Comparison of ENCODE assay signal across 16 mouse cellular contexts in the genomic region with DNA sequence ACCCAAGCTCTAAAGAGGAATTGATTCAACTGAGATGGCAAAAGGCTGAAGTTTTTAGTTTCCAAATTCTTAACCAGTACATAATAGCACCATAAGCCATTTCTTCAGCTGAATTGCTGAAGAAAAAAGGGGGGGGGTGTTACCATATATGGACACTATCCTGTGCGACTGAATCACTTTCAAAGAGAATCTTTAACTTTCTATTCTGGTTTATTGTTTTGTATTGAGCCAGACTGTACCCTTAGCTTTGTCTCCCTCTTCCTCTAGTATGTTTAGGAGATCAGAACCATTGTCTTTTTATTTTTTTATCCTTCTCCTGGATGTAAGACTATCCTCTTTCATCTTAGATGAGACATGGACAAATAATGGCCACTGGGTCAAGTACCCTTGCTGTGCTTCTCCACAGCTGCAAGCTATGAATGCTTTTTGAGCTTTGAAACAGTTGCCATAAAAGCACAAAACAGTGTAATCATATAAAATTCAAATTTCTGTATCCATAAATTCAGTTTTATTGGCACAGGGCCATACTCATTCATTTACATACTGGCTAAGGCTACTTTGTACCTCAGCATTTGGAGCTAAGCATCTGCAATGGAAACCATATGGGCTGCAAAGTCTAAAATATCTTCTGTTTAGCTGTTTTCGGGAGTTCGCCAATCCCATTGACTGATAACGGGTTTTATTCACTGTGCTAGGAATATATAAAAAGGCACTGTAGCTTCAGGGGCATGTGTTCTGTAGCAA.
A peak's percentile ranks its signal among the peaks of the same experiment; 100 is the strongest.
DNase-seq lines count a peak whose midpoint lies in the region; ATAC-seq and TF ChIP-seq lines count a peak whose summit lies in the region.
"Had no signal": no experiment of that assay in that cellular context is flagged by ENCODE, and none has a peak within 500 bp of the region (broad histone marks: within the 10 kb centered on the region; RNA-seq: fewer than 3 reads in every experiment).

No protein-coding gene starts in this region.

- H3K9me3 ChIP-seq in limb, embryonic 14.5 days (ENCODE audit: control insufficient read depth, low read length): no peaks in the 10 kb centered on the region
- no peaks in the 10 kb centered on the region for H3K9me3 ChIP-seq in limb, embryonic 10.5 days (replicated peaks)
- no peaks in the 10 kb centered on the region for H3K9me3 ChIP-seq in forebrain, embryonic 16.5 days (ENCODE audit: control insufficient read depth, low read length)
- H3K9me3 ChIP-seq: liver, embryonic 13.5 days; midbrain, embryonic 13.5 days had no signal

- H3K4me3 ChIP-seq in limb, embryonic 14.5 days (replicated peaks; ENCODE audit: low read length): no peak overlapping the region
- no peak overlapping the region for H3K4me3 ChIP-seq in limb, embryonic 10.5 days
- no peak overlapping the region for H3K4me3 ChIP-seq in forebrain, embryonic 16.5 days (replicated peaks; ENCODE audit: low read length)
- H3K4me3 ChIP-seq: liver, embryonic 13.5 days; midbrain, embryonic 13.5 days had no signal

- intact Hi-C loops in left cerebral cortex, postnatal 25 days (cut with DNase I): no loop called here

- 0 out of 2 replicates have a peak, but pooled peaks cover 3% of the 10 kb centered on the region for H3K4me1 ChIP-seq in limb, embryonic 14.5 days (ENCODE audit: control insufficient read depth, insufficient read depth, low read length)
- H3K4me1 ChIP-seq in limb, embryonic 10.5 days: no peaks in the 10 kb centered on the region
- H3K4me1 ChIP-seq in forebrain, embryonic 16.5 days (replicated peaks; ENCODE audit: control insufficient read depth, insufficient read depth, low read length): no peaks in the 10 kb centered on the region
- H3K4me1 ChIP-seq: liver, embryonic 13.5 days; midbrain, embryonic 13.5 days had no signal

- H3K36me3 ChIP-seq in limb, embryonic 14.5 days (ENCODE audit: control insufficient read depth, insufficient read depth, low read length): no peaks in the 10 kb centered on the region
- H3K36me3 ChIP-seq in limb, embryonic 10.5 days: no peaks in the 10 kb centered on the region
- H3K36me3 ChIP-seq in forebrain, embryonic 16.5 days (ENCODE audit: control insufficient read depth, insufficient read depth): no peaks in the 10 kb centered on the region
- H3K36me3 ChIP-seq: liver, embryonic 13.5 days; midbrain, embryonic 13.5 days had no signal

- TF ChIP-seq POLR2A in limb, embryonic 14.5 days (IDR thresholded peaks at IDR 0.05; ENCODE audit: borderline replicate concordance, extremely low read depth, insufficient read depth, insufficient read length): no peak

- H3K9ac ChIP-seq in limb, embryonic 14.5 days (ENCODE audit: low read depth, low read length, severe bottlenecking): no peak overlapping the region
- H3K9ac ChIP-seq in forebrain, embryonic 16.5 days (replicated peaks; ENCODE audit: low read depth, low read length): no peak overlapping the region
- H3K9ac ChIP-seq: liver, embryonic 13.5 days; midbrain, embryonic 13.5 days had no signal

- no peak overlapping the region for H3K4me2 ChIP-seq in limb, embryonic 14.5 days (replicated peaks; ENCODE audit: low read depth, low read length, severe bottlenecking)
- H3K4me2 ChIP-seq in forebrain, embryonic 16.5 days (ENCODE audit: low read length): no peak overlapping the region
- H3K4me2 ChIP-seq: liver, embryonic 13.5 days; midbrain, embryonic 13.5 days had no signal

- H3K27me3 ChIP-seq in limb, embryonic 14.5 days (ENCODE audit: control insufficient read depth, insufficient read depth, low read length): no peaks in the 10 kb centered on the region
- no peaks in the 10 kb centered on the region for H3K27me3 ChIP-seq in limb, embryonic 10.5 days (ENCODE audit: low read depth, poor library complexity, severe bottlenecking)
- no peaks in the 10 kb centered on the region for H3K27me3 ChIP-seq in forebrain, embryonic 16.5 days (replicated peaks; ENCODE audit: control insufficient read depth, insufficient read depth, low read length)
- H3K27me3 ChIP-seq: liver, embryonic 13.5 days; midbrain, embryonic 13.5 days had no signal

- 53% methylated on average over 4 of the region's 4 CpGs for WGBS in limb, embryonic 14.5 days
- 91% methylated on average over 4 of the region's 4 CpGs for WGBS in limb, embryonic 10.5 days
- WGBS in forebrain, embryonic 16.5 days: 56% methylated on average over 4 of the region's 4 CpGs

- H3K27ac ChIP-seq in limb, embryonic 14.5 days (replicated peaks; ENCODE audit: low read depth, low read length): no peak overlapping the region
- H3K27ac ChIP-seq in limb, embryonic 10.5 days: no peak overlapping the region
- H3K27ac ChIP-seq in forebrain, embryonic 16.5 days (ENCODE audit: low read length): peak overlapping the region; percentile 59
- H3K27ac ChIP-seq: hindbrain, postnatal 0 days; liver, embryonic 13.5 days; midbrain, embryonic 13.5 days had no signal

- no peak for ATAC-seq in limb, embryonic 14.5 days (ENCODE audit: low FRiP score, low read depth)
- peak; percentile 93 for ATAC-seq in forebrain, embryonic 16.5 days
- ATAC-seq: hindbrain, postnatal 0 days; midbrain, embryonic 13.5 days had no signal

- DNase-seq in frontal cortex, adult 2 months (ENCODE audit: extremely low spot score in 1 of 2, low spot score in 1 of 2): peak; percentile 45 to 76
- no peak for DNase-seq in frontal cortex, postnatal 10 days (ENCODE audit: low spot score in 2 of 2)
- peak; percentile 47 for DNase-seq in limb, embryonic 14.5 days (ENCODE audit: low spot score)
- no peak for DNase-seq in limb, embryonic 10.5 days (ENCODE audit: low spot score)
- peak; percentile 39 to 79 for DNase-seq in left cerebral cortex, postnatal 25 days (ENCODE audit: low spot score in 2 of 2)
- no peak for DNase-seq in adrenal gland, postnatal 25 days
- DNase-seq: adrenal gland, postnatal 10 days; cerebellum, adult 9-10 months; heart, adult 11 months; kidney, adult 11 months; kidney, postnatal 14 days; liver, embryonic 13.5 days; retina, postnatal 1 day had no signal

Comparison
In these comparisons a context has a peak if more than half of its experiments do, and no peak if none do; other contexts are left out.
1. DNase-seq: peak in frontal cortex, adult 2 months (2 of 2), limb, embryonic 14.5 days (single experiment) and left cerebral cortex, postnatal 25 days (2 of 2); none in frontal cortex, postnatal 10 days (0 of 2), limb, embryonic 10.5 days (single experiment) and adrenal gland, postnatal 25 days (single experiment).